Mouse (Mus musculus): ENCODE data around the gene Cdc42ep4. TPM values are rescaled to one million over a fixed set of nuclear protein-coding genes. Genes with fewer than 3 reads are reported as not detected.

The Cdc42ep4 gene
- polyA plus RNA-seq, 1 experiment from 2014 or later = 37.0 TPM

DNA sequence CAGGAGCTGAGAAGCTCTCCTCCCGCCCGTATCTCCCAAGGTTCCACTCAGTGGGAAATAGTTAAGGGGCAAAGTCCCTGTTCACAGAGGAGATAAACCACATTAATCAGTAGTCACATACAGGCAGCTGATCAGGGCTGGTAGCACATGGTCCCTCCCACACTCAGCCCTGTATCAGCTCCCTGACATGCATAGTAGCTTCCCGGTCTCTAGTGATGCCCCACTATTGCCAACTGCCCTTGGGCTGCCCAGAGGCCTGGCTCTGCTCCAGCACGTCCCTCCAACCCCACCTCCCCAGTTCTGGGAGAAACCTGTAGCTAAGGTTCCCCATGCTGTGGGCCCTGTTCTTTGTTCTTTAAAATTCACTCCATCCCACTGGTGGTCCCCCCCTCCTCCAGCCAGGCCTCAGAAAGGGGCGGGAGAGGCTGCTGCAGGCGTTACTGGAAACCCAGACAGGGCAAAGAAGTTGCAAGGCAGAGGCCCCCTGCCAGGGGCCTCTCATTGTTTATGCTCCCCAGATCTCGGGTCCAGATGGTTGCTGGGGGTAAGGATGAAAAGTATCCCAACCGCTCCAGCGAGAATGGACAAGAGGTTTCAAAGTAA is 1.8 kb downstream of the Cdc42ep4 start:
- DNase-seq (ENCODE audit: low spot score) = peak; percentile 10

DNA sequence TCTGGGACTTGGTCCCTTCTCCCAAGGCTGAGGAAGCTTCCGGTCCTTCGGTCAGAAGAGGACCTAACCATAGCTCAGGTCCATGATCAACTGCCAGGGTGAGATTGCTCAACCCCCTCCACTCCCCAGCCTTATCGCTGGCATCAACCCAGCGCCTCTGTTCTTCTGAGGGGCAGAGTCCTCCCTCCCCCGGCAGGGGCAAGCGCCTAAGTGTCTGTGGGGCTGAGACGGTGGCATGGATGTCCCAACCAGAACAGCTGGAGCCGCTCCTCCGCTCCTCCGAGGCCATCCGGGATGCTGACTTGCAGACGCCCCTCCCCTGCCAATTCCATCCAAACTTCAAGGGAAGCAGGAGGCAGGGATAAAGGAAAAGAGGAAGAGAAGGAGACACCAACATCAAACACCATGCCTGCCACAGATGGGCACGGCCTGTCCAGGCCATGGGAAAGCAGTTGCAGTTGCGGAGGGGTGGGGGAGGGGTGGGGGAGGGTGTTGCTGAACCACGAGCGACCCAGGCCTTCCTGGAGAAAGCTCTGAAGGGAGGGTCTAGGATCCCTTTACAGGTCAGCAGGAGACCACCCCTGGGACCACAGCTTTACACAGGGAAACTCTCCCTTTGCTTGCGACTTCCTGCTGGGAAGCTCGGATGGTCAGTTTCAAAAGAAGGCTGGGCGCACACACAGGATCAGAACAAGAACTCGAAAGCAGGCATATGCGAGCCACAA is 2.7 kb downstream of the Cdc42ep4 start:
- DNase-seq (ENCODE audit: low spot score) = peak; percentile 34

DNA sequence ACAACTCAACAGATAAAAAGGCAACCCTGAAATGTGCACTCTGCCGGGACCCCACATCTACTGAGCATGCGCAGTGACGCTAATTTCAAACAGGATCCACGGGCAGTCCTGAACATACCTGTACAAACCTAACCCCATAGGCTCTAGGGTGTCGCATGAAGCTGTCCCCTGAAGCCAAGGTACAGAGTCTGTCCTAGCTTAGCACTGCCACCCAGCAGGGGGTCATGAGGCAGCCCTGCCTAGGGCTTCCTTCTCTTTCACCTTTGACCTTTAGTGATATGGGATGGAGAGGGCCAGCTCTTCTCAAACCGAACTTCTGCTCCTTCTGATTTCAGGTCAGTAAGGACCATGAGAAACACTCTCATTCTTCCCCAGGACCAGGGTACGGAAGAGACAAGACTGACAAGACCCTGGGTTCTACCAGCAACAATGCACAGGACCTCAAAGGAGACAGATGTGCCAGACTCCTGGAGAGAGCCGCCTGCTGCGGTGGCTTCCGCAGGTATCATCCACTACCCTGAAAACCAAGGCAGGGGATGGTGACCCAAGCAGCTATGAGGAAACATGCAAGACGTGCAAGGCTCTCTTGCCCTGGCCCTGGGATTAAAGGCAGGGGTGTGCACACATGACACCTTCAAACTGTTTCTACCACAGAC is 3.8 kb downstream of the Cdc42ep4 start:
- DNase-seq (ENCODE audit: low spot score) = no peak

- DNase-seq (ENCODE audit: low spot score) = peak; percentile 54
These were observed 4.6 kb downstream of the Cdc42ep4 start for GRCm38 (mm10) chr11:113747056-113747455.

DNA sequence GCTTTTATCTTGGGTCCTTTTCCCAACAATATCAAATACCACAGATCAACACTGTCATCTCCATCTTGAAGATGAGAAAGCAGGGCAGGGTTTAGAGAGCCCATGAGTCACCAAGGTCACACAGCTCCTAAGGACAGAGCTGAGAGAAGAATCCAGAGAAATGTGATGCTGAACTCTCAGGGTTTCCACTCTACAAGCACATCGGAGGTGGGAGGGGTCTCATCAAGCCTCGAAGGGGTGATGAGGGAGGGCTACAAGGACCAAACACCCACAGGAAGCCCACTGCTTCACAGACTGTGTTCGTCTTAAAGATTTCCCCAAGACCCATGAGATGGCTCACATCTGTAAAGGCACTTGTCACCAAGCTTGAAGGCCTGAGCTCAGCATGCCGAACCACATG is 5.7 kb downstream of the Cdc42ep4 start:
- no peak for DNase-seq (ENCODE audit: low spot score)

GRCm38 (mm10) chr11:113742998-113743397 is 8.7 kb downstream of the Cdc42ep4 start:
- DNase-seq (ENCODE audit: low spot score) = no peak

GRCm38 (mm10) chr11:113740100-113740499 is 11.6 kb downstream of the Cdc42ep4 start:
- DNase-seq (ENCODE audit: low spot score) = no peak

DNA sequence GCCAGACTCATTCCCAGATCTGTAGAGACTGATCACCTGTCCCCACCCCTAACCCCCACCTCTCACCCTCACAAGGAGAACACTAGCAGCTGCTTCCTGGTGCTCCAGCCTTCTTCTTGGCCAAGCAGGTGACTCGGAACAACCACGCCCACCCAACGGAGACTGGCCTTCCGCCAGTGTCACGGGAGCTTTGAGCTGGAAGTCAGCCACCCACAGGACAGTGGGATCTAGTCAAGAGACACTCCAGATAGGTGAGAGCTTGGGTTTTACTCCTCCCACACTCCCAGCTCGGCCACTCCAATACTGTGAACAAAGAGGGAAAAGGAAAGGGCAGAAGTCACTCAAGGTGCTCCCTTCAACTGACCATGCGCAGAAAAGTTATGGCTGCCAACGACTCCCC is 12.5 kb downstream of the Cdc42ep4 start:
- DNase-seq (ENCODE audit: low spot score) = no peak

- no peak for DNase-seq (ENCODE audit: low spot score)
These were observed 13.8 kb downstream of the Cdc42ep4 start for GRCm38 (mm10) chr11:113737912-113738311.

- no peak for DNase-seq (ENCODE audit: low spot score)
These were observed 14.2 kb downstream of the Cdc42ep4 start for GRCm38 (mm10) chr11:113737553-113737854.

- no peak for DNase-seq (ENCODE audit: low spot score)
These were observed 14.7 kb downstream of the Cdc42ep4 start for GRCm38 (mm10) chr11:113736848-113737552.

- no peak for DNase-seq (ENCODE audit: low spot score)
These were observed 16.5 kb downstream of the Cdc42ep4 start for GRCm38 (mm10) chr11:113735151-113735550.

DNA sequence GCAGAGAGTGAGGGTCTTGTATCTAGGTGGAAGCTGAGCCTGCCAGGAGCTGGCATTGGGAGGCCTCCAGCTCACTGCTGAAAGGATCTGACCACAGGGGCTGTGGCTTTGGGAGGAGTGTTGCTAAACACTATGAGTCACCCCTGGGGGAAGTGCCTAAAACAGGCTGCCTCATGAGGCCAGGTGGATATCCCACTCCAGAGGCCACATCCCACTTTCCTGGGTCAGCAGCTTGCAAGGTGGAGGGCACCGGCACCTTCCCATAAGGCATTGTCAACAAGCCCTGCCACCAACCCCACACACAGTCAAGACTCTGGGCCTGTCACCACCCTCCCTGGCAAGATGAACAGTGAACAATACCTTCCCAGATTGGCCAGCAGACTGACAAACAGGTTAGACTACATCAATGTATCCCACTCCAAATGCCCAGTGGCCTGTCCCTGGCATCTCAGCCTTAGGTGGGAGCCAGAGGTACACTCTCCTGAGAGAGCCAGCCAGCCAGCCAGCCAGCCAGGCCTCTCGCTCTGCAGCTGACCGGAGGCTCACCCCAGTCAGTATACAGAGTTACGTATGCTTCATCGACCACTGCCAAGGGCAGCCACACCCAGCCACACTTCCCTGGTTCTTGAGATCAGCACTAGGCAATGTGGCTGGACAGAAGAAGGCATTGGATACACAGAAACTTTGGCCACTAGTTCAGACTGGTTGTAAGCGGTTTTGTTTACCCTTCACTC is 17.9 kb downstream of the Cdc42ep4 start:
- no peak for DNase-seq (ENCODE audit: low spot score)

GRCm38 (mm10) chr11:113731945-113732612 is 19.6 kb downstream of the Cdc42ep4 start:
- DNase-seq (ENCODE audit: low spot score) = no peak

- DNase-seq (ENCODE audit: low spot score) = no peak
These were observed 20.8 kb downstream of the Cdc42ep4 start for GRCm38 (mm10) chr11:113730879-113731278.

DNA sequence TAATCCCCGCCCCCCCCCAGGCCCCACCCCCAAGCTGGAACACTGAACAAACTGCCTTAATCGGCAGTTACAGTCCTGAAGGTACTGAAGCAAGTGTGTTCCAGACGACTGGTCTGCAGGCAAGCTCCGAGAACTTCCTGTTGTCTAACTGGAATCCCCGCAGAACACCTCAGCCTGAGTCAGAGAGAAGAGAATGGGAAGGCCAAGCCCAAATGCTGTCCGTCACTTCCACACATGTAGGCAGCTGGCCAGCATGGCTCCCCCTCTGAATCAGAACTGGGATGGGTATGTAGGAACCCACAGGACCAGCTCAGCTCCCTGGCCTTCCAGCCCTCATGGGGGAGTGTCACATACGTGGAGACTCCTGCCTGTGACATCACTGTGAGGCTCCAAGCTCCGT is 21.8 kb downstream of the Cdc42ep4 start:
- no peak for DNase-seq (ENCODE audit: low spot score)

DNA sequence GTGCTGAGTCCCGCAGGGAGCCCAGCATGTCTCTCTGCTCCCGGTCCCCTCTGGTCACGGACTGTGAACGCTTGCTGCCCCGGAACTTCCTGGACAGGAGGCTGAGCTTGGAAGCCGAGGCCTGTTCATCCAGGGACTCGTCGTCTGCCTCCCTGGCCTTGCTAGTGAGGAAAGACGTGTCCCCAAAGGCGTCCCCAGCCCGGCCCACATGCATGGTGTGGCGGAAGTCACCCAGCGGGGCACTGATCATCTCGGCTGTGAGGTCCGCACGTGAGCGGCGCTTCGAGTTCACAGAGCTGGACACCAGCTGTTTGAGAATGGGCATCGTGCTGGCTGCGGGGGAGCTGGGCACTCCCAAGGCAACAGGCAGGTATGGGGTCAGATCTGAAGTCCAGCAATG is 22.4 kb downstream of the Cdc42ep4 start:
- no peak for DNase-seq (ENCODE audit: low spot score)

DNA sequence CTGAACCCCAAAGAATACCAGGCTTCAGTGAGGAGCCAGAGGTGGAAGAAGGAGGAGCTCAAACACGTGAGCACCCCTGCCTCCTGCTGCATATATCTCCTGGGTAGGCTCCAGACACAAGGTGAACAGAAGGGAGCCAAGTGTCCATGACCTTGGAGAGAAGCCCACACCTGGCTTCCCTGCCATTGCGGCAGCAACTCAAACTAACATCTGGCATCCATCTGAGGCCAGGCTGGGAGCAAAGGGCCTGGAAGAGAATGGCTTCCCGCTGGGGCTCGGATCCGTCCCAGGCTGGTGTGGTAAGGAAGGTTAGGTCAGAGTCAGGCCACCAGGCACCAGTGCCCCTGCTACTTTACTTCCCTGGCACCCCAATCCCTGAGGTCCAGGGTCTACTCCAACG is 23.7 kb downstream of the Cdc42ep4 start:
- no peak for DNase-seq (ENCODE audit: low spot score)

DNA sequence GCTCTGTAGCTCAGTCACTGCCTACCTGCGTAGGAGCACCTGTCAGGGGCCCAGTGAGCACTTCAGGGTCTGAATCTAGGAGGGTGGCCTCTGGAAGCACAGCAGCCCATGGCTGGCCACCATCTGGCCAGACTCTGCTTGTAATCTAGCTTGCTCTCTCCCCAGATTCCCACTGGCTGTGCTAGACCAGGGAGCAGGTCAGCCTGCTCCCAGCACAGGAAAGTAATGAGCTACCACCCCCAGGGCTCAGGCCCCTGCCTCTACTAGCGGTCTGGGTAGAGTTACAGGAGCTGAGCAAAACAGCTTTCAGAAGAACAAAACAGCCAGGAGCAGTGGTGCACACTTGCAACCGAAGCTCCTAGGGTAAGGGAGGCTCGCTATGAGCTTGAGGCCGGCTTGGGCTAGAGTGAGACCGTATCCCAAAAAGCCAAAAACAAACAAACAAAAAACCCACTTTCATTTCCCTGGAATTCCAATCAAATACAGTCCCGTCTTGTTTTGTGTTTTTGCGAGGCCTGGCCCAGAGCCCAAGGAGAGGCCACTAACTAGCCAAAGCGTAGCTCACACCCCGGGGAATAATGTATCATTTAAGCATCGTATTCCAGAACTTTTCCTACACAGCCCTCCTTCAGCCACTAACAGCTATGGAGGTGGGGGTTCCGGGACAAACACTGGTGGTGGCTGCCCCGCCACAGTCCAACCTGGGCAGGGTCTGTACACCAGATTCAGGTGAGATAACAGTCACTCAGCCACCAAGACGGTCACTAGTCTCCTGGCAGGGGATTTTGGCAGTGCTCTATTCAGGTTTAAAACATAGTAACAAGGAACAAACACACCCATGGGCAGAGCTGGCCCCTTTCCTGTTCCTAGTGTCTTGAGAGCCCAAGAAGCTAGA is 24.4 kb downstream of the Cdc42ep4 start:
- no peak for DNase-seq (ENCODE audit: low spot score)
